Mouse (Mus musculus): ENCODE data around the gene Zfp277.

The Zfp277 gene

GRCm38 (mm10) chr12:40445648-40446449 lies at the start of gene Zfp277, which contains the start of gene Dock4:
Zfp277 (minus strand) TSS chr12:40445902.
Dock4 (plus strand) TSS chr12:40445952.
- in situ Hi-C loops (cut with MboI) = loop anchor here (25.0 kb wide), 1 partner anchor 409 kb away; the partner anchor contains the start of gene Arl4a

DNA sequence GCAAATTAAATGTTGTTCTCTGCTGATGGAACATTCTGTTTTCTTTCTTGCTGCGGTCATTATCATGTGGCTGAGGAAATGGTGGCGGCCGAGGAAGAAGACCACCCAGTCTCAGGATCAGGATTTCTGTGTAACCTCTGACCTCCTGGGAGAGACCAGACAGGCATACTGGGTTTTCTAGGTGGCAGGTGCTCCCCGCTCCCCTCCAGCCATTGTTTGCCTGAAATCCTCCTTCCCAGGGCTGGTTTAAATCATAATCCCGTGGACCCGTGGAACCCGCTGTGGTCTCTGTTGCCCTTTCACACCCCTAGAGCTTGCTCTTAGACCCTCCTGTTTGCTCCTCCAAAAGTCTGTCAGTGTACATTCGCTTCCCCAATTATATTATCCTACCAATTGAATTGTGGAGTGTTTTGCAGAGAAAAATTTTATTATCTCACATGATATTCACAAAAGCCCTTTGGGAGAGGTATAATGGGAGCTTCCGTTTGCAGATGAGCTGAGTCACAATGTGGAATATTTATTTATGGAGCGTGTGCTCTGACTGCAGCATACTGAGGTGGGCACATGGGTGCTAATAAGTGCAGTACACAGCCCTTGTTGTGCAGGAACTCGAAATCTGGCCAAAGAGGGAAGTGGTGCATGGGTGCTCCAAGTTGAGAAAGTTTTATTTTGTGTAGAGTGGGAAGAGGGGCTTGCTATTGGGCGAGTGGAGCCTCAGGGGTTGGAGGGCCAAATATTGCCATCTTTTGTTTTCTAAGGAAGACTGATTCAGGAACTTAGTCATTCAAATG lies 40.5 kb upstream of the Zfp277 start:
- in situ Hi-C loops (cut with MboI) = no loop called here

- in situ Hi-C loops (cut with MboI) = no loop called here
These were observed 39.5 kb upstream of the Zfp277 start for GRCm38 (mm10) chr12:40485210-40485609.

GRCm38 (mm10) chr12:40484224-40484623 lies 38.5 kb upstream of the Zfp277 start:
- in situ Hi-C loops (cut with MboI) = no loop called here

DNA sequence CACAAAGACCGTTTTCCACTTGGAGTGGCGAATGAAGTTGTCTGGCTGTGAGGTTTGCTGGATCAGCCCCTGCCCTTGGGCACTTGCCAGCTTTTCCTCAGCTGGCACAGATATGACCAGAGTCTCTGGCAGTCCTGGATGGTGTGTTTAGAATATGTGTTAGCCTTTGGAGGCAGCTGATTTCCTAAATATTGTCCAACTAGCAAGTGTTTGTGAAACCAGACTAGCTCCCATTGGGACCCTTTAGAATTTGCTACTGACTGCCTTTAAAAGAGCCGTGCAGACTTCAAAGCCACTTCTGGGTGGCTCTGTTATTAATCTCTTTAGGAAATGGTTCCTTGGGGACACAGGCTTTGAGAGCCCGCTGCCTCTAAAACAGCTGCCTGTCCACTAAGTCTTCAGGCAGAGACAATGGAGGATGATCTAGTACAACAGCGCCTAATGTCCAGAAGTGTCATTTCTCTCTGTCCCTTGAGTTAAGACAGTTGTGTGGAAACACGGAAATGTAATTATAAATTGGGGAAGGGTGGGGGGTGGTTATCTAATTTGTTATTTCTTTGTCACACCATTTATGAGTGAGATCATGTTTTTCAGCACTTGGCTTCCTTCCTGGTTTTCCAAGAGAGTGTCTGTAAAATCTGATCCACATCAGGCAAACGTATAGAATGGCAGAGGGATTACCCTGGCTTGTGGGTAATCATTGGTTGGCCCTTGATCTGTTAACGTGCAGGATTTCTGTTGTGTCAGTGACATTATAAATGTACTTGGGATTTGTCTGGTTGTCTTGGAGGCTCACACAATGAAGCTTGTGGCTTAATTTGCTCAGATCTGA lies 32.1 kb upstream of the Zfp277 start:
- in situ Hi-C loops (cut with MboI) = no loop called here

DNA sequence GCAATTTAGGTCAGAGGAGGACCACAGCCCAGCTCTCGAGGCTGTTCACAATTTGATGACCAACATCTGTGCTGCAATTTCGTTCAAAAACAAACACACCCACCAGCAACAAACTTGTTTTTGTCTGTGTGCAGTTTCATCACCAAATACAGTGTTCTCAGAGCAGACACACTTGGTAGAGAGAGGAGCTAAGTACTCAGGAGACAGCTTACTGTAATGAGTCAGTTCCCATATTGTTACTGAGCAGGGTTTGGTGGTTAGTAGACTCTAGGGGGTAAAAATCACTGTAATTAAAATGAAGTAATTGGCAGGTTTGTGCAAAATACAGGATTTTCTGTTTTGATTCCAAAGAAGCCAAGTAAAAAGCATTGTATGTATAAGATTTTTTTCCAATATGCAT lies 28.0 kb upstream of the Zfp277 start:
- in situ Hi-C loops (cut with MboI) = no loop called here

- in situ Hi-C loops (cut with MboI) = no loop called here
These were observed 26.1 kb upstream of the Zfp277 start for GRCm38 (mm10) chr12:40471649-40472399.

GRCm38 (mm10) chr12:40469009-40469408 lies 23.3 kb upstream of the Zfp277 start:
- in situ Hi-C loops (cut with MboI) = no loop called here

DNA sequence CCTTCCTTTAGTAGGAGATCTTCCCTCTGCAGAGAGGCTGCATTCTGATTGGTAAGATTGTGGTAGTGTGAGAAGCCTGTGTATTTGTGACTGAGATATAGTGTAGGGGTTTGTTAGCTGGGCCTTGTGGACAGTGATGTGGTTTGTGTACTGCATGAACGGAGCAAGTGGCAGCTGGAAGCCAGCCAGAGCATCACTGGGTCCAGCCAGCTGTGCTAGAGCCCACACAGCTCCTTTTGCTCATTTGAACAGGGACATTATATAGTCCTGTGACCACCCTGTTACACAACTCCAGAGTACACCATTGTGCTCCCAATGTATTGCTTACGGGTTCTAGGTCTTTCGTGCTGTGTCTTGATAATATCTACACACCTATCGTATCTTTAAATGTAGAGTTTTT lies 22.5 kb upstream of the Zfp277 start:
- in situ Hi-C loops (cut with MboI) = no loop called here

GRCm38 (mm10) chr12:40464282-40464681 lies 18.6 kb upstream of the Zfp277 start:
- in situ Hi-C loops (cut with MboI) = no loop called here

- in situ Hi-C loops (cut with MboI) = no loop called here
These were observed 18.1 kb upstream of the Zfp277 start for GRCm38 (mm10) chr12:40463828-40464227.

- in situ Hi-C loops (cut with MboI) = no loop called here
These were observed 17.1 kb upstream of the Zfp277 start for GRCm38 (mm10) chr12:40462693-40463235.

- in situ Hi-C loops (cut with MboI) = no loop called here
These were observed 14.1 kb upstream of the Zfp277 start for GRCm38 (mm10) chr12:40459673-40460265.

- in situ Hi-C loops (cut with MboI) = no loop called here
These were observed 13.3 kb upstream of the Zfp277 start for GRCm38 (mm10) chr12:40458977-40459376.

DNA sequence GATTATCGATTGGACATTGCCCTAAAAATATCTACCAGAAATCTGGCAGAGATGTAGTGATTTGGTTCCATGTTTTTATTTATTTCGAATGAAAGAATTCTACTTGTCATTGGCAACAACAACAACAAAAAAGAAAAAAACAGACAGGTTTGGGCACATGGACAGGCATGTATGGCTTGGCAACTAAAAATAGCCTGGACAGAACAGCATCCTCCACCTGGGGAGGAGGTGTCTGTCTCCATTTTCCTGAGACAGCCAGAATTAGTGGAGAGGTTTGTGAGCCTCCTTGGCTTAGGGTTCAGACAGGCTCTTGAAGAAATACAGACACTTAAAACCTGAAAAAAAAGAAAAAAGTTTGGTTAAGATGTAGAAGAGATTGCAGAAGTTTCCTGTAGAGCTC lies 10.8 kb upstream of the Zfp277 start:
- in situ Hi-C loops (cut with MboI) = no loop called here

DNA sequence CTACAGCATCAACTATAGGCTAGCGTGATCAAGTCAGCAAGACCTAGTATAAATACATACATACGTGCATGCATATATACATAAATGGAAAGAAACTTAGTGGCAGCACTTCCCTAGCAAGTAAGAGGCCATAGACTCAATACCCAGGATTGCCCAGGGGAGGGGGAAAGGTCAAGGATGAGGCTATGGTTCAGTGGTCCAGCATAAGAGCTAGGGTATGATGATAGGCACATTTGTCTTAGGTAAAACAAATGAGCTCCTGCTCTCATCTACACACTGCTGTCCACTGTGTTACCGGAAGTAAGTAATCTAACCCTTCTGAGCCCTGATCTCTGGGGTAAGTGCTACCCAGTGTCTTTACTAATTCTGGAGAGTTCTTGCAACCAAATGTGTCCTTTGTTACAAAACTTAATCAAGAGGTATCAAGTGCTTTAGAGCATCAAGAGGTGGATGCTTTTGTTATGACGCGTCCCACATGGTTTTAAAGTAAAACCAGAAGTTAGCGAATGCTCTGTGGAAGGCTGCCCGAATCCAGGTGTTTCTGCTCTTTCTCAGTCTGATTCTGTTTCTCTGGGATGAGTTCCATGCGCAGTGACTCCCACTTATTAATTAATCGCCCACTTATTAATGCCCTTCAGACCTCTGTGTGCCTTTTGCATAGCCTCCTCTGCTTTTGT lies 3.6 kb upstream of the Zfp277 start:
- in situ Hi-C loops (cut with MboI) = loop anchor here (25.0 kb wide), 1 partner anchor 412 kb away; the partner anchor contains the start of gene Arl4a

DNA sequence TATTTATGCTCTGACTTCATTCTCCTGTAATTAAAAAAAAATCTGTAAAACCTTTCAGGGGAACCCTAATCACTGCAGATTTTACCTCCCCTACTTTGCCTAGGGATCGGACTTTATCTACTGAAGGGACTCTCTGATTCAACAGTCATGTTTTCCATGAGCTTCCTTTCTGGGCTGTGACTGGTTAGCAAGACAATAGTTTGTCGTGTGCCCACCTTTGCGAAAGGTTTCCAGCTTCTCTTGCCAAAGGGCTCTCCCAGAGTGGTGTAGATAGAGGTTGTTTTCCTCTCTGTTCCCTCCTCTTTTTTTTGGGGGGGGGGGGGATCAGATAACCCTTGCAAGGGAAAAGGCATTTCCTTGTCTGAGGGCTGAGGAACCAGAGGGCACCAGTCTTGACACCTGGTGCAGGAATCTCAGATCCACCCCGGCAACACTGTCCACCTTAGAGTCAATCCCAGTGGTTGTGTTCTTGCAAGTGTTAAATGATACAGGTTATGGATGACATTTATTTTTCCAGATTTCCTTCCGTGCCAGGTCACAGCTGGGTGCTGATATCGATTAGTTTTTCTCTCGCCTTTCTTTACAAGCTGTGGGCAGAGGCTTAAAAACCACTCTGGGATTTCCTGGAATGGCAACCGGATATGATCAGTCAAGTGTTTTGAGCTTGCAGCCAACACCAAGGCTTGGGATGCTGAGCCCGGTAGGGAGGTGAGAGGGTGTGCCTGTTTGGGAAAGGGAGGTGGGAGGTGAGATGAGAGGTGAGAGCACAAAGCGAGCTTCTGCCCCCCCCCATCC lies 2.1 kb upstream of the Zfp277 start:
- in situ Hi-C loops (cut with MboI) = loop anchor here (25.0 kb wide), 1 partner anchor 410 kb away; the partner anchor contains the start of gene Arl4a

- in situ Hi-C loops (cut with MboI) = loop anchor here (25.0 kb wide), 1 partner anchor 409 kb away; the partner anchor contains the start of gene Arl4a
These were observed 1.0 kb upstream of the Zfp277 start for GRCm38 (mm10) chr12:40446450-40447381.

Data from mature B cell (primary cell).